Mouse (Mus musculus): Measurements from ENCODE around the gene Map3k6.

DNA sequence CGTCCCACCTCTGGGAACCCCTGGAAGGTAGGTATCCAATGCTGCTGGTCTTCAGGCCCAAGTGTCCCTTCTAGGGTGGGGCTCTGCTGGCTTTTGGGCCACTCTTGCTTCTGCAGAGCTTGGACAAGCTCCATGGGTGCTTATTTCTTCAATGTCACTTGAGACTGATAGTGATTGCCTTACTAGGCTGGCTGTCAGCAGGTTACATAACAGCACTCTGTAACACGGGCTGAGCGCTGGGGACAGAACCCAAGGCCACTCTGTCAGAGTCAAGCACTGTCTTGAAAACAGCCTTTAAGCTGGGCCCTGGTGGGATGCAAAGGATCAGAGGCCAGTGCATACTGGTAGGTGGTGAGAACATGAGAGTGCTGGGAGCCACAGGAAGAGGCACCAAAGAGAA is 24.7 kb downstream of the Map3k6 start:
- TF ChIP-seq POLR2A (IDR thresholded peaks at IDR 0.05; ENCODE audit: insufficient read depth, low read depth, low read length), result no peak
- no peak for TF ChIP-seq EP300 (IDR thresholded peaks at IDR 0.05; ENCODE audit: insufficient read depth, low read depth, low read length)
- no peak for TF ChIP-seq CTCF (IDR thresholded peaks at IDR 0.05)

Measured in heart, adult 2 months (tissue).